Mouse (Mus musculus): ENCODE measurements around the gene Fam69b. TPM values are rescaled to one million over a fixed set of nuclear protein-coding genes. Genes with fewer than 3 reads are reported as not detected.
"Not testable (repeated sequence)": the region's sequence is repeated elsewhere in the genome, so short reads cannot be mapped to it uniquely, and the experiment has no call there.

The Fam69b gene
- total and polyA plus RNA-seq, 2 experiments: 0.09 to 0.60 TPM

GRCm38 (mm10) chr2:26663551-26663950, 35.3 kb downstream of the Fam69b start:
- not testable (repeated sequence) for H3K4me1 ChIP-seq (ENCODE audit: control insufficient read depth, insufficient read depth, low read length); H3K36me3 ChIP-seq (ENCODE audit: control insufficient read depth, insufficient read depth, low read length); H3K9ac ChIP-seq (ENCODE audit: low read depth, low read length); H3K27me3 ChIP-seq (ENCODE audit: control insufficient read depth, insufficient read depth, low read length); H3K79me2 ChIP-seq (ENCODE audit: control insufficient read depth, insufficient read depth, low read length); H3K27ac ChIP-seq (replicated peaks; ENCODE audit: insufficient read depth, low read depth, low read length); H3K4me3 ChIP-seq (ENCODE audit: insufficient read depth, low read depth, low read length)
- DNase-seq (ENCODE audit: extremely low read depth, low read depth, low spot score): peak; percentile 8
- peak; percentile 40; the same call in 1 of the 2 replicates for TF ChIP-seq CTCF (IDR thresholded peaks at IDR 0.05; ENCODE audit: low read depth, low read length)
- 94% methylated on average over 1 of the region's 1 CpGs for WGBS

GRCm38 (mm10) chr2:26668746-26669145, 40.5 kb downstream of the Fam69b start:
- peak; percentile 2 for DNase-seq (ENCODE audit: extremely low read depth, low read depth, low spot score)
- H3K79me2 ChIP-seq (ENCODE audit: control insufficient read depth, insufficient read depth, low read length): no peaks in the 10 kb centered on the region
- H3K27ac ChIP-seq (replicated peaks; ENCODE audit: insufficient read depth, low read depth, low read length): no peak overlapping the region
- H3K4me1 ChIP-seq (ENCODE audit: control insufficient read depth, insufficient read depth, low read length): no peaks in the 10 kb centered on the region
- no peak for TF ChIP-seq CTCF (IDR thresholded peaks at IDR 0.05; ENCODE audit: low read depth, low read length)
- TF ChIP-seq POLR2A (IDR thresholded peaks at IDR 0.05; ENCODE audit: extremely low read depth, insufficient read depth, low read length): no peak
- H3K4me3 ChIP-seq (ENCODE audit: insufficient read depth, low read depth, low read length): no peak overlapping the region
- H3K27me3 ChIP-seq (ENCODE audit: control insufficient read depth, insufficient read depth, low read length): no peaks in the 10 kb centered on the region
- no peaks in the 10 kb centered on the region for H3K36me3 ChIP-seq (ENCODE audit: control insufficient read depth, insufficient read depth, low read length)
- no peak overlapping the region for H3K9ac ChIP-seq (ENCODE audit: low read depth, low read length)

GRCm38 (mm10) chr2:26671182-26671581, 42.9 kb downstream of the Fam69b start, which contains the start of gene Lcn4:
TSS of gene Lcn4 (minus strand) at chr2:26671282.
- Histone ChIP-seq H3K36me3 (ENCODE audit: control insufficient read depth, insufficient read depth, low read length) (no peaks in the 10 kb centered on the region), H3K4me3 (ENCODE audit: insufficient read depth, low read depth, low read length) (no peak within 1 kb of the TSS), H3K27ac (replicated peaks; ENCODE audit: insufficient read depth, low read depth, low read length) (no peak within 1 kb of the TSS), H3K9ac (ENCODE audit: low read depth, low read length) (no peak within 1 kb of the TSS), H3K4me1 (ENCODE audit: control insufficient read depth, insufficient read depth, low read length) (no peaks in the 10 kb centered on the region), H3K27me3 (ENCODE audit: control insufficient read depth, insufficient read depth, low read length) (no peaks in the 10 kb centered on the region), H3K79me2 (ENCODE audit: control insufficient read depth, insufficient read depth, low read length) (no peaks in the 10 kb centered on the region)
- no peak for TF ChIP-seq POLR2A (IDR thresholded peaks at IDR 0.05; ENCODE audit: extremely low read depth, insufficient read depth, low read length)
- no peak for TF ChIP-seq CTCF (IDR thresholded peaks at IDR 0.05; ENCODE audit: low read depth, low read length)
- no peak for DNase-seq (ENCODE audit: extremely low read depth, low read depth, low spot score)
- 96% methylated on average over 3 of the region's 3 CpGs for WGBS

Other genes with a start within 250 kb of the Fam69b start
- gene Snapc4, start 247.8 kb upstream of the Fam69b start, total RNA-seq (2014; rRNA removed): 6.4 and 7.5 TPM in 2 replicates
- gene Snapc4, start 247.8 kb upstream of the Fam69b start, polyA plus RNA-seq (2012; rRNA removed): 9.1 and 14.3 TPM in 2 replicates
- 31.5 and 32.8 TPM in 2 replicates for gene Entr1, start 239.1 kb upstream of the Fam69b start, total RNA-seq (2014; rRNA removed)
- 41.0 and 45.0 TPM in 2 replicates for gene Entr1, start 239.1 kb upstream of the Fam69b start, polyA plus RNA-seq (2012; rRNA removed)
- gene Pmpca, start 239.1 kb upstream of the Fam69b start, total RNA-seq (2014; rRNA removed): 38.2 and 40.8 TPM in 2 replicates
- 35.7 and 52.0 TPM in 2 replicates for gene Pmpca, start 239.1 kb upstream of the Fam69b start, polyA plus RNA-seq (2012; rRNA removed)
- 2.4 and 4.4 TPM in 2 replicates for gene Inpp5e, start 219.3 kb upstream of the Fam69b start, total RNA-seq (2014; rRNA removed)
- 7.1 and 8.7 TPM in 2 replicates for gene Inpp5e, start 219.3 kb upstream of the Fam69b start, polyA plus RNA-seq (2012; rRNA removed)
- 44.5 and 53.2 TPM in 2 replicates for gene Sec16a, start 183.2 kb upstream of the Fam69b start, total RNA-seq (2014; rRNA removed)
- gene Sec16a, start 183.2 kb upstream of the Fam69b start, polyA plus RNA-seq (2012; rRNA removed): 70.5 and 78.2 TPM in 2 replicates
- gene Notch1, start 111.8 kb upstream of the Fam69b start, total RNA-seq (2014; rRNA removed): 6.2 and 13.8 TPM in 2 replicates
- 9.1 and 9.7 TPM in 2 replicates for gene Notch1, start 111.8 kb upstream of the Fam69b start, polyA plus RNA-seq (2012; rRNA removed)
- 58.6 and 67.0 TPM in 2 replicates for gene Egfl7, start 48.4 kb upstream of the Fam69b start, total RNA-seq (2014; rRNA removed)
- 60.7 and 90.0 TPM in 2 replicates for gene Egfl7, start 48.4 kb upstream of the Fam69b start, polyA plus RNA-seq (2012; rRNA removed)
- not detected in 2 replicates for gene Gm20532, start 41.8 kb upstream of the Fam69b start, total RNA-seq (2014; rRNA removed)
- not detected in 2 replicates for gene Gm20532, start 41.8 kb upstream of the Fam69b start, polyA plus RNA-seq (2012; rRNA removed)
- gene Agpat2, start 24.0 kb upstream of the Fam69b start, total RNA-seq (2014; rRNA removed): 116 and 153 TPM in 2 replicates
- 421 and 511 TPM in 2 replicates for gene Agpat2, start 24.0 kb upstream of the Fam69b start, polyA plus RNA-seq (2012; rRNA removed)
- not detected in 2 replicates for gene Lcn4, start 42.8 kb downstream of the Fam69b start, total RNA-seq (2014; rRNA removed)
- not detected in 2 replicates for gene Lcn4, start 42.8 kb downstream of the Fam69b start, polyA plus RNA-seq (2012; rRNA removed)
- gene Abo, start 236.5 kb downstream of the Fam69b start, total RNA-seq (2014; rRNA removed): not detected in 2 replicates
- gene Abo, start 236.5 kb downstream of the Fam69b start, polyA plus RNA-seq (2012; rRNA removed): not detected in 2 replicates

All from liver, adult 2 months (tissue).